Mouse (Mus musculus) layer of hippocampus, adult 2 months (tissue): ENCODE data around the gene Efcab12. TPM values are rescaled to one million over a fixed set of nuclear protein-coding genes. Genes with fewer than 3 reads are reported as not detected.
"Not testable (repeated sequence)": the region's sequence is repeated elsewhere in the genome, so short reads cannot be mapped to it uniquely, and the experiment has no call there.

Source experiments
- DNase-seq, 2 experiments: peaks; one replicate each; pipeline ENCODE4 v3.0.0; 2022; ENCODE audit warnings: low spot score in 2 of 2
- H3K27ac ChIP-seq: fragments of 200-600 bp; 2 replicates; pipeline ENCODE4 v1.8.1; 2022
- H3K4me3 ChIP-seq: fragments of 200-600 bp; 2 replicates; pipeline ENCODE4 v1.8.1; 2022; ENCODE audit warnings: mild to moderate bottlenecking
- CTCF ChIP-seq: fragments of 200-600 bp; conservative IDR thresholded peaks from 2 replicates; pipeline ENCODE4 v1.8.1; 2022; ENCODE audit warnings: antibody characterized with exemption, mild to moderate bottlenecking, moderate library complexity
- long read RNA-seq, 2 experiments: library from polyadenylated mRNA; stranded (forward); transcript quantifications; one replicate each; pipeline ENCODE4 v2.0.0; 2021; ENCODE audit warnings: borderline mapping rate in 2 of 2
- total RNA-seq, 2 experiments: library from RNA; stranded (reverse); gene quantifications; 2 replicates each; pipeline ENCODE4 v1.2.3; 2021

The Efcab12 gene
- total RNA-seq: 1 to 10 TPM; 3.9 to 4.5 TPM
- long read RNA-seq, experiment 1, partial matches to known transcripts: 1 of 5 reads
- long read RNA-seq, experiment 1, other reads (novel, unspliced or antisense): 3 of 5 reads
- long read RNA-seq, experiment 2, partial matches to known transcripts: 8 of 9 reads
- long read RNA-seq, experiment 2, other reads (novel, unspliced or antisense): 1 of 9 reads

DNA sequence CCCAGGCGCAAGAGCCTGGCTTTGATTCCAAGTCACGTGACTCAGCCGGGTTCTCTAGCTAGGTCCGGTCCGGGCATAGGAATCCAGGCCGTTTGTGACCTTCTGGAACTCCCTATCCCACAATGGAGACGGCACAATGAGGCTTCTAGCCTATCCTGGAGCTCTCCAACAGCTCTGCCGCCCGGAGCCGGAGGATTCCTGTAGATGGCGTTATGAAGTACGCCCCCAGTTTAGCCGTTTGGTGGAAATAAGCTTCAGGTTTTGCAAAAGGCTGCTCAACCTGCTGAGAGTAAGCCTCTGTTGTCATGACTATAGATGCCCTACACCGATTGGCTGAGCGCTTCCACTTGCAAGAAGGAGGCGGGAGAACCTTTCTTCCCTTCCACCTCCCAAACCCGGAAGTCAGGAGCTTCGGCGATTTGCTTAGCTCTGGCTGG lies at the start of gene Efcab12:
TSS of gene Efcab12 (minus strand) at position 252 of the 437 bp plus-strand sequence.
- Histone ChIP-seq H3K27ac (peak within 1 kb of the TSS; percentile 72), H3K4me3 (peak within 1 kb of the TSS; percentile 60)
- peak; percentile 52 to 84 for DNase-seq
- TF ChIP-seq CTCF: peak; percentile 36

- no peak overlapping the region for H3K27ac ChIP-seq
- no peak for DNase-seq
- H3K4me3 ChIP-seq: no peak overlapping the region
- TF ChIP-seq CTCF: no peak
These were observed 48.7 kb upstream of the Efcab12 start for GRCm38 (mm10) chr6:115886894-115887293.

- H3K4me3 ChIP-seq: no peak overlapping the region
- no peak overlapping the region for H3K27ac ChIP-seq
These were observed 45.8 kb upstream of the Efcab12 start for GRCm38 (mm10) chr6:115884018-115884417.

DNA sequence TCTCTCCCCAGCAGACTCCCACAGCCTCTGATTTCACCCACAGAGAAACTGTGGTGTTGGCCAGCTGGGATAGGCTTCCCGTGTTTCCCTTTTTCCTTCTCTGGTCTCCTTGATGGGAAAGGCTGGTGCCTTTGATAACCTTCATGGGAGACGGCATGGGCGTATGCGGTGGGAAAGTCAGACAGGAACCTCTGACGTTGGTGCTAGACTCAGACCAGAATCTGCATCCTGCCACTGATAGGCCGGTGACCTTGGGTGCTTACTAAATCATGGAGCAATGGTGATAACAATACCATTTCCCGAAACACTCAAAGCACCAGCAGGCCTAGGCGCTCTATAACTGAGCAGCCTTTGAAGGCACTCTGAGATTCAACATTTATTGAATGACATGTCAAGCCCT lies 42.5 kb upstream of the Efcab12 start:
- no peak for TF ChIP-seq CTCF
- no peak overlapping the region for H3K4me3 ChIP-seq
- H3K27ac ChIP-seq: no peak overlapping the region
- DNase-seq: no peak

More at GRCm38 (mm10) chr6:115884018-115884417, 45.8 kb upstream of the Efcab12 start:
- DNase-seq: no peak
- TF ChIP-seq CTCF: no peak

DNA sequence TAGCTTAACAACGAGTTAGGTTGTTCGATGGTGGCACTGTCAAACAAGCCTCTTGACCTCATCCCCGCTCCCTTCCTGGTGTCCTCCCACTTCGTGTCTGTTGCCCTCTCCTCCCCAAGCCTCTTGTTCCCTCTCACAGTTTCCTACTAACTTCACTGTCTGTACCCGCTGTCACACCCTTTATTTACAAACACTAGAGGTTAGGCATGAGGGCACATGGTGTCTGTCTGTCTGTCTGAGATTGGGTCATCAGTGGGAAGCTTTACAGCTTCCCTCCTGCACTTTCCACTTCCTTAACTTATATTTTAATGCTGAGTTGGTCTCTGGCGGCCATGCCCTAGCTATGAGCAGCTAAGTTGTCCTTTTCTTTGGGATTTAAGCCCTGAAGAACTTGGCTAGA lies 41.5 kb upstream of the Efcab12 start:
- no peak overlapping the region for H3K27ac ChIP-seq
- TF ChIP-seq CTCF: no peak
- DNase-seq: no peak
- H3K4me3 ChIP-seq: no peak overlapping the region

DNA sequence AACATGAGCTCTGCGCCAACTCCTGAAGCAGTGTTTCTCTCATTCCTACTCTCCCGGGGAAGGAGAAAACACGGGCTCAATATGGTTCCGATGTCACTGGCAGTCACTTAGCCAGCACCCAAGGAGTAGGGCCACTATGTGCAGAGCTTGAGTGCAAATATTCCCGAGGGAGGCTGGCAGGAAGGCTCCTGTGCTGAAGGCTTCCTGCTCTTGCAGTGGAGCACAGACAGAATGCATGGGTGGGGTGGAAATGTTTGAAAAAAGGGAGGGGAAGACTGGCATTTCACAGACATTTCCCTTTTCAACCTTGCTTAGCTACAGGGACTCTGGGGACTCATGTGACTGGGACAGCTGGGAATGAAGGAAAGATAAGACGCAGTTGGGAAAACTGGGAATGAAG lies 40.5 kb upstream of the Efcab12 start:
- no peak for DNase-seq
- Histone ChIP-seq H3K27ac (no peak overlapping the region), H3K4me3 (no peak overlapping the region)
- TF ChIP-seq CTCF: no peak

DNA sequence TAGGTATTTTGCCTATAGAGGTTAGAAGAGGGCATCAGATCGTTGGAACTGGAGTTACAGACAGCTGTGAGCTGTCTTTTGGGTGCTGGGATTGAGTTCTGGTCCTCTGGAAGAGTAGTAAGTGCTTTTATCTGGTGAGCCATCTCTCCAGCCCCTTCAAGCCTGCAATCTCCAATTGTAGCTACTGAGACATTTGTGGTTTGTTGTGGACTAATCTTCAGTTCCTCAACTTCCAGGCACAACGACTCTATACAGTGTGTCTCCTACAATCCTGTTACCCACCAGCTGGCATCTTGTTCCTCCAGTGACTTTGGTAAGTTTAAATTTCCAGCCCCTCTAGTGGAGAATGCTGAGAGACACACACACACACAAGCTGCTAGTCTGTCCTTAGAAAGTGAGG lies 39.0 kb upstream of the Efcab12 start:
- DNase-seq: no peak
- Histone ChIP-seq H3K27ac (no peak overlapping the region), H3K4me3 (no peak overlapping the region)
- TF ChIP-seq CTCF: no peak

- not testable (repeated sequence) for DNase-seq, H3K4me3 ChIP-seq
These were observed 33.1 kb upstream of the Efcab12 start for GRCm38 (mm10) chr6:115871318-115871717.

GRCm38 (mm10) chr6:115867157-115867556 lies 28.9 kb upstream of the Efcab12 start:
- not testable (repeated sequence) for DNase-seq, H3K4me3 ChIP-seq, H3K27ac ChIP-seq

More at GRCm38 (mm10) chr6:115871318-115871717, 33.1 kb upstream of the Efcab12 start:
- H3K27ac ChIP-seq: not testable (repeated sequence)

- no peak for TF ChIP-seq CTCF
- H3K27ac ChIP-seq: no peak overlapping the region
- no peak for DNase-seq
- no peak overlapping the region for H3K4me3 ChIP-seq
These were observed 27.0 kb upstream of the Efcab12 start for GRCm38 (mm10) chr6:115865246-115865645.

DNA sequence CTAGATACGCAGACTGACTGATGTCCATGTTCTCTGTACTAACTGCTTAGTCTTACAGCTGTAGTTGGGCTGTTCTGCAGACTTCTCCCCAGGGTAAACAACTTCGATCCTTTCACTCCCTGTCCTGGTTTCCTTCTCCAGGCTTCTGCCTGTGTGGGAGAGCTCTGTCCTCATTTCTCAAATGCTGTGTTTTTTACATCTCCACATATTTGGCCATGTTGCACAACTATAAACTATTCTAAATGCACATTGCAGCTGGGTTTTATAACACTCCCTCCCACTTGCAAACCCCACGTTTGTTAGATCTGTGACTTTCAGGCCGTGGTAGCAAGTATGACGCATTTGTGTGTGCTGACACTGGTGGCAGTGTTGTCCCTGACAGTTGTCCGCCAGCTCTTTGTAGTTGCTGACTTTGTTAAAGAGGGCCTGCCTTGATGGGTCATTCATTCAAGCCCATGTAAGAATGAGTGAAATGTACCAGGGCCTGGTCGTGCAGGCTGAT lies 25.2 kb upstream of the Efcab12 start:
- DNase-seq: peak in 1 of 2 experiments; percentile 42
- H3K27ac ChIP-seq: peak overlapping the region; percentile 73
- TF ChIP-seq CTCF: no peak

DNA sequence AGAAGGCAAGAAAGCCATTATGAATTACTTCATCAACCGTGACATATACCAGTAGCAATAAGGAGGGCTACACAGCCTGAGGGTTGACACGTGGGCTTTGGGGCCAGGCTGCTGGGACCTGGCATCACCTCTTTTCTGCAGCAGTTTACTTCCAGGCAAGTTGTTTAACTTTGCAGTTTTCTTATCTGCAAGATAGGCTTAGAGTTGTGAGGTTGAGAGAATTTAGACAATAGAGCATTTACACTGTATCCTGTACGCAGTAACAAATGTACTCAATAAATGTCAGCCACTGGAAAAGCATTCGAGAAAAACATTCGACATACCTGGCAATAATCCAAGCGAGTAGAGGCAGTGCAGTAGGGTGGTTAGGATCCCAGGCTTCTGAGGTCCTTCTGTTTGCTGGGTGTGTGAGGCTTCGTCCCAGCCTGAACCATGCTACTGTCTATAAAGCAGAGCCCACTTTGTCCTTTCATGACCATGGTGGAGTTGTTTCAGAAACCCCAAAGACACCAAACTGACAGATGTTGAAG lies 21.9 kb upstream of the Efcab12 start:
- DNase-seq: no peak
- no peak overlapping the region for H3K27ac ChIP-seq
- H3K4me3 ChIP-seq: no peak overlapping the region
- no peak for TF ChIP-seq CTCF

More for the DNA sequence above, 25.2 kb upstream of the Efcab12 start:
- H3K4me3 ChIP-seq: no peak overlapping the region

DNA sequence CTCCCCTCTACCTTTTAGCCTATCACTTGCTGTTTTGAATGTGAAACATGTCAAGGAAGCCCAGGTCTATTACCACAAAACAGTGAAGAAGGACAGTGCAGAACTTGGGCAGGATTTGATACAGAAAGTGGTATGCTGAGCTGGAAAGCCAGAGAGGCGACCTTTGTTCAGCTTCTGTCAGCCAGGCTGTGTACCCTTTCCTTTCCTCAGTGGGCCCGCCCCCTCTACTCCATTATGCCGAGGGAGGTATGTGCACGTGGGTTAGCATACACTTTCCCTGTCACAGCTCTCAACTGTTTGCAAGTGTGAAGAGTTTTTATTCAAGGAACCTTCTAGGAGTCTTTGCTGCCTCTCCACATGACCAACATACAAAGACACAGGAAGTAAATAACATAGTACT lies 21.0 kb upstream of the Efcab12 start:
- Histone ChIP-seq H3K4me3 (no peak overlapping the region), H3K27ac (no peak overlapping the region)
- DNase-seq: no peak
- TF ChIP-seq CTCF: no peak

- Histone ChIP-seq H3K27ac (peak overlapping the region; percentile 82), H3K4me3 (no peak overlapping the region)
- no peak for TF ChIP-seq CTCF
- DNase-seq: no peak
These were observed 18.1 kb upstream of the Efcab12 start for GRCm38 (mm10) chr6:115856361-115856745.
